Mouse (Mus musculus) embryonic fibroblast, embryonic 13.5 days (primary cell): ENCODE measurements at regions not wholly inside any gene's neighbourhood (a gene's known extent, or its start where the extent isn't known, plus 50 kb on each side); places are given as distances from the start of the nearest gene placed in this dataset.

Source experiments
- CTCF ChIP-seq: IDR thresholded peaks from 2 replicates; pipeline ENCODE4 v1.5.1; 2011; ENCODE audit warnings: mild to moderate bottlenecking, control low read depth, low read length, moderate library complexity, borderline replicate concordance; ENCODE audit not compliant: insufficient read depth
- POLR2A ChIP-seq: IDR thresholded peaks from 2 replicates; pipeline ENCODE4 v1.6.1; 2011; ENCODE audit warnings: low read depth, mild to moderate bottlenecking, control low read depth, low read length, moderate library complexity

GRCm38 (mm10) chr12:112264201-112264600 is 118.2 kb downstream of the Kif26a start:
- TF ChIP-seq POLR2A = no peak
- TF ChIP-seq CTCF = no peak
